Mouse (Mus musculus) forebrain, embryonic 16.5 days (tissue): Measurements from ENCODE around the gene Acvr1b. TPM values are rescaled to one million over a fixed set of nuclear protein-coding genes. Genes with fewer than 3 reads are reported as not detected.

Experiments used
- ATAC-seq: fragments of 200-750 bp; cut with Nextera tagmentation; 2 replicates; pipeline ENCODE4 v1.8.0; 2017; ENCODE audit warnings: mild to moderate bottlenecking, moderate library complexity
- H3K27ac ChIP-seq: fragments of 300-500 bp; sonication (generic); 2 replicates; pipeline ENCODE4 v1.5.1; 2014; ENCODE audit warnings: low read length, control low read depth
- H3K27me3 ChIP-seq: fragments of 300-500 bp; sonication (generic); replicated peaks from 2 replicates; pipeline ENCODE4 v1.6.1; 2014; ENCODE audit warnings: low read length; ENCODE audit not compliant: control insufficient read depth, insufficient read depth
- H3K36me3 ChIP-seq: fragments of 300-500 bp; sonication (generic); 2 replicates; pipeline ENCODE4 v1.6.1; 2014; ENCODE audit not compliant: control insufficient read depth, insufficient read depth
- H3K4me1 ChIP-seq: fragments of 300-500 bp; sonication (generic); replicated peaks from 2 replicates; pipeline ENCODE4 v1.6.1; 2014; ENCODE audit warnings: low read length; ENCODE audit not compliant: control insufficient read depth, insufficient read depth
- H3K4me2 ChIP-seq: fragments of 300-500 bp; sonication (generic); 2 replicates; pipeline ENCODE4 v1.6.1; 2014; ENCODE audit warnings: mild to moderate bottlenecking, low read length, control low read depth
- H3K4me3 ChIP-seq: fragments of 300-500 bp; sonication (generic); replicated peaks from 2 replicates; pipeline ENCODE4 v1.5.1; 2014; ENCODE audit warnings: mild to moderate bottlenecking, low read length, control low read depth
- H3K9ac ChIP-seq: fragments of 300-500 bp; sonication (generic); replicated peaks from 2 replicates; pipeline ENCODE4 v1.6.1; 2014; ENCODE audit warnings: low read depth, low read length, control low read depth
- H3K9me3 ChIP-seq: fragments of 300-500 bp; sonication (generic); 2 replicates; pipeline ENCODE4 v1.6.1; 2016; ENCODE audit warnings: low read length; ENCODE audit not compliant: control insufficient read depth
- WGBS: fragments of 180-500 bp; shearing (Covaris S2); extraction: QIAGEN DNeasy Blood & Tissue Kit; methylation state at CpG from one replicate; pipeline ENCODE4 v1.1.7; 2014; 5-methylcytosine and 5-hydroxymethylcytosine counted together
- polyA plus RNA-seq: library from polyadenylated mRNA; unstranded; fragments of >200 nt; fragmentation: Nextera tagmentation; extraction: Ambion mirVana; gene quantifications from 2 replicates; pipeline ENCODE4 v1.2.1, GENCODE M21; 2015

Acvr1b gene
- polyA plus RNA-seq, 1 experiment from 2014 or later: 27.4 TPM

DNA sequence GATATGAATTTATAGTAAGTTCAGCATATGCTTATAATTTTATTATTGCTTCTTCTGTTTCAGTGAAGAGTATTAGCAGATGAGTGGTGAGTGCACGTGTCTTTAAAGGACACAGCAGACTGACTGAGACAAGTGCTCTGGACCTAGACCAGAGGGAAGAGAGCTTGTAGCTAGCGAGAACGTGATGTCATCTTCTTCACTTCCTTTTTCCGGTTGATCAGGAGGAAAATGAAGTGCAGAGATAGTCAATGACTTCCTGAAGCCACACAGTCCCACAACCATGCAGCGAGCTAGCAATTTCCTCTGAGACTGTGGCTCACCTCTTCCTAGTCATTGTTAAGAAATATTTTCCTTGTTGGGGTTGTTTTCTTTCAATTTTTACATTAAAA is 16.9 kb downstream of the Acvr1b start:
- H3K4me1 ChIP-seq: peaks cover 26% of the 10 kb centered on the region
- ATAC-seq: no peak
- 68% methylated on average over 5 of the region's 5 CpGs for WGBS
- no peak overlapping the region for H3K4me3 ChIP-seq
- peaks cover 16% of the 10 kb centered on the region for H3K36me3 ChIP-seq
- H3K27me3 ChIP-seq: no peaks in the 10 kb centered on the region
- no peak overlapping the region for H3K27ac ChIP-seq
- H3K9ac ChIP-seq: no peak overlapping the region
- no peaks in the 10 kb centered on the region for H3K9me3 ChIP-seq
- no peak overlapping the region for H3K4me2 ChIP-seq

DNA sequence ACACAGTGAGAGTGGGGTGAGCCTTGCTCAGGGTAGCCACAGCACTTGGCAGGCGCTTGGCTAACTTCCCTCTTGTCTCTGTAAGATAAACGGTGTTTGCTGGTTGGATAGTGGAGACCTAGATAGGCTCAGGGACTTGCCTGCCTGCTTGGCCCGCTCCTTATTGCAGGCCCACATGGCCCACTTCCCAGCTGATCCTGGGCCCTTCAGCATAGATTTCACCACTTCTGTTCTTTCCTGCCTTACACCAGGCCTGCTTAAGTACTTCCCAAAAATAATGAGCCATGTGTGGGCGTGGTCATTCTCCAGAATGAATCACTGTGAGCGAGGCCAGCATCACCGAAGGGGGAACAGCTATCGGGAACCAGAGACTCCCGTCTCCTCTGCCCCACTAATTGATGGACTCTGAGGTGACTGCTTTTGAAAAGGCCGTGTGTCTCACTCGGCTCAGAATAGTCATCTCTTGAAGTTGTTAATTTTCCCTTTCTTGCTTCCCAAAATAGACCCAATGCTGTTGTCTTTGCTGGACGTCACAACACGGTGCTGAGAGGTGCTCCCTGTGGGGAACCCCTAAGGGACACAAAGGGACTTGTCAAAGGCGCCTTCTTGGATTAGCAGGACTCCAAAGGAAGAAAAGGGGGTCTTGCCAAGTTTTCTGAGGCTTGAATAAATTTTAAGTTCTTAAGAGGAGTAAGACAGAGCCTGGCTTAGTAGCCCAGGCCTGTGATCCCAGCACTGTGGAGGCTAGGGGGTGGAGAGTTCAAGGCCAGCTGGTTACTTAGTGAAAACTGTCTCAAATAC is 17.8 kb downstream of the Acvr1b start:
- Histone ChIP-seq H3K4me2 (no peak overlapping the region), H3K27me3 (no peaks in the 10 kb centered on the region), H3K4me1 (peaks cover 26% of the 10 kb centered on the region), H3K4me3 (no peak overlapping the region), H3K27ac (no peak overlapping the region), H3K36me3 (peaks cover 20% of the 10 kb centered on the region), H3K9me3 (no peaks in the 10 kb centered on the region), H3K9ac (no peak overlapping the region)
- peak; percentile 89 for ATAC-seq
- WGBS: 8% methylated on average over 13 of the region's 13 CpGs

DNA sequence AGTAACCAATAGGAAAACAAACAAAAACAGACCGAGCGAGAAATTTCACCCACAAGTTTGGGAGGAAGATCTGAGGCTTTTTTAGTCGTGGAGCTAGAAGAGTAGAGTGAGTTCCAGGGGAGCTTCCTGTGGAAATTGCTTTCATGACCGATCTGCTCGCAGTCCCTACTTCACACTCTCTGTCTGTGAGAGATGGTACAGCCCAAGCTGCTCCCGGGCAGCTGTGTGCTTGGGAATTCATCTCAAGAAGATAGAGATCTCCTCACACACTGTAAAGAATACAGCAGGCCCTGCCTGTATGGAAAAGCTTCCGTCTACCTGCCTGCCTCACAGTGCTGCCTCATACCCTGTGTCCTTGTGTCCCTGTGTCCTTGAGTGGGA is 18.4 kb downstream of the Acvr1b start:
- WGBS: 30% methylated on average over 7 of the region's 7 CpGs
- Histone ChIP-seq H3K9ac (no peak overlapping the region), H3K4me2 (no peak overlapping the region), H3K27ac (no peak overlapping the region), H3K9me3 (no peaks in the 10 kb centered on the region), H3K27me3 (no peaks in the 10 kb centered on the region), H3K36me3 (peaks cover 20% of the 10 kb centered on the region), H3K4me1 (peaks cover 26% of the 10 kb centered on the region), H3K4me3 (no peak overlapping the region)
- ATAC-seq: no peak

- H3K27ac ChIP-seq: no peak overlapping the region
- 80% methylated on average over 7 of the region's 7 CpGs for WGBS
- H3K27me3 ChIP-seq: no peaks in the 10 kb centered on the region
These were observed 18.8 kb downstream of the Acvr1b start for GRCm38 (mm10) chr15:101192651-101193050.

GRCm38 (mm10) chr15:101193971-101194370 is 20.1 kb downstream of the Acvr1b start:
- no peak overlapping the region for H3K9ac ChIP-seq
- H3K27ac ChIP-seq: no peak overlapping the region
- H3K4me3 ChIP-seq: no peak overlapping the region
- no peaks in the 10 kb centered on the region for H3K27me3 ChIP-seq
- H3K4me2 ChIP-seq: no peak overlapping the region
- 98% methylated on average over 6 of the region's 6 CpGs for WGBS
- no peaks in the 10 kb centered on the region for H3K9me3 ChIP-seq
- H3K4me1 ChIP-seq: peaks cover 26% of the 10 kb centered on the region
- H3K36me3 ChIP-seq: peaks cover 22% of the 10 kb centered on the region
- ATAC-seq: no peak

More at GRCm38 (mm10) chr15:101192651-101193050, 18.8 kb downstream of the Acvr1b start:
- H3K4me1 ChIP-seq: peaks cover 26% of the 10 kb centered on the region
- peaks cover 20% of the 10 kb centered on the region for H3K36me3 ChIP-seq
- H3K4me3 ChIP-seq: no peak overlapping the region
- no peak for ATAC-seq
- no peaks in the 10 kb centered on the region for H3K9me3 ChIP-seq
- no peak overlapping the region for H3K4me2 ChIP-seq
- H3K9ac ChIP-seq: no peak overlapping the region

DNA sequence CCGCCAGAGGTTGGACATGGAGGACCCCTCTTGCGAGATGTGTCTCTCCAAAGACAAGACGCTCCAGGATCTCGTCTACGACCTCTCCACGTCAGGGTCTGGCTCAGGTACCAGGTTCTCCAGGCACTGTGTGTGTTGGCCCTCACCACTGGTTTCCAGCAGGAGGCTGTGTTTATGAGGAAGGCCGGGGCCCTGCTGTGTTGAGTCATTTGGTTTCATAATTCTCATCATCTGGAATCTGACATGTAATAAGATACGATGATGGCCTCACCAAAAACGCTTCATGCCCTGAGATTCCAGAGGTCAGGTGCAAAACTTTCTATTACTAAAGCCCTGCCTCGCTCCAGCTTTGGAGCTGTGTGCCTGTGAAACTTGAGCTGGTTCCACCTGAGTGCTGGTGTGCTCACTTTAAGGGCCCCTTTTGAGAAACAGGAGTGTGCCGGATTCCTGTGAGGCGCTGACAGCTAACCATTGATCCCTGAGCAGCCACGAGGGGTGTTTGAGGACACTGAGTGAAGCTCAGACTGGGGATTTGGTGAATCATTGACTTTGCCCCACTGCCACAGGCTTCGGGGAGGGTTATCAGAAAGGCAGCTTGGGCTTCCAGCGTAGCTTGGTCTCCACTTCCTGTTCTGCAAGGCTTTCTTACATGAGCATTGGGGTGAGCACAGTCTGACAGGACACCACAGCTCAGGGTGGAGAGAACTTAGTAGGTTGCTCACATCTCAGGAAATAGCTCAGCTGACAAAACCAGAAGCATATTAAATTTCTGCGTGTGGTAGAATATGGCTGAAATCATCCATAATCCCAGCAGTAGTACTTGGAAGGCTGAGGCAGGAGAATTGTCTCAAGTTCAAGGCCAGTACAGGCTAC is 21.3 kb downstream of the Acvr1b start:
- H3K9ac ChIP-seq: no peak overlapping the region
- WGBS: 93% methylated on average over 16 of the region's 16 CpGs
- H3K36me3 ChIP-seq: peaks cover 29% of the 10 kb centered on the region
- no peak for ATAC-seq
- no peak overlapping the region for H3K4me3 ChIP-seq
- H3K4me2 ChIP-seq: no peak overlapping the region
- H3K4me1 ChIP-seq: peaks cover 24% of the 10 kb centered on the region
- H3K27me3 ChIP-seq: no peaks in the 10 kb centered on the region
- H3K27ac ChIP-seq: no peak overlapping the region
- no peaks in the 10 kb centered on the region for H3K9me3 ChIP-seq

DNA sequence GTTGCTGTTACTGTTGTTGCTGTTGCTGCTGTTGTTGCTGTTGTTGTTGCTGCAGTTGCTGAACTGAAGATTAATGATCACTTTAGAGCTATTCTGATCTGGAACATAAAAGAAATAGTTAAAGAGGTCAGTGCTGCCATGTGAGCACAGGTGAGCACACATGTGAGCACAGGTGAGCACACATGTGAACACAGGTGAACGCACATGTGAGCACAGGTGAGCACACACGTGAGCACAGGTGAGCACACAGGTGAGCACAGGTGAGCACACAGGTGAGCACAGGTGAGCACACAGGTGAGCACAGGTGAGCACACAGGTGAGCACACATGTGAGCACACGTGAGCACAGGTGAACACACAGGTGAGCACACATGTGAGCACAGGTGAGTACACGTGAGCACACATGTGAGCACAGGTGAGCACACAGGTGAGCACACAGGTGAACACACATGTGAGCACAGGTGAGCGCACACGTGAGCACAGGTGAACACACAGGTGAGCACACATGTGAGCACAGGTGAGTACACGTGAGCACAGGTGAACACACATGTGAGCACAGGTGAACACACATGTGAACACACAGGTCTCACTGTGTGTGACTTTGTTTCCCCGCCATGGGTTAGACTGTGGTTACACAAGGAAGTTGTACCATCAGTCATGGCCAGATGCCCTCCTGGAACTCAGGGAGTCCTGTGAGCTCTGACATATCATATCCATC is 22.4 kb downstream of the Acvr1b start:
- Histone ChIP-seq H3K27me3 (no peaks in the 10 kb centered on the region), H3K4me2 (no peak overlapping the region), H3K9me3 (no peaks in the 10 kb centered on the region), H3K4me3 (no peak overlapping the region), H3K9ac (no peak overlapping the region), H3K27ac (no peak overlapping the region), H3K36me3 (peaks cover 39% of the 10 kb centered on the region), H3K4me1 (peaks cover 14% of the 10 kb centered on the region)
- no peak for ATAC-seq
- 92% methylated on average over 8 of the region's 8 CpGs for WGBS

- no peak overlapping the region for H3K9ac ChIP-seq
- no peak overlapping the region for H3K4me2 ChIP-seq
- H3K36me3 ChIP-seq: peaks cover 45% of the 10 kb centered on the region
- H3K4me1 ChIP-seq: peaks cover 6% of the 10 kb centered on the region
- no peaks in the 10 kb centered on the region for H3K9me3 ChIP-seq
- no peak for ATAC-seq
- H3K27ac ChIP-seq: no peak overlapping the region
- H3K27me3 ChIP-seq: no peaks in the 10 kb centered on the region
- H3K4me3 ChIP-seq: no peak overlapping the region
These were observed 23.1 kb downstream of the Acvr1b start for GRCm38 (mm10) chr15:101196961-101197360.
